Mouse (Mus musculus) fat pad, adult 2 months (tissue): ENCODE measurements at regions not wholly inside any gene's neighbourhood (a gene's known extent, or its start where the extent isn't known, plus 50 kb on each side); places are given as distances from the start of the nearest gene placed in this dataset.

Experiments
- DNase-seq: peaks from one replicate; pipeline ENCODE4 v3.0.0-alpha.2; 2011; ENCODE audit warnings: low read depth, low spot score; ENCODE audit errors: extremely low read depth

DNA sequence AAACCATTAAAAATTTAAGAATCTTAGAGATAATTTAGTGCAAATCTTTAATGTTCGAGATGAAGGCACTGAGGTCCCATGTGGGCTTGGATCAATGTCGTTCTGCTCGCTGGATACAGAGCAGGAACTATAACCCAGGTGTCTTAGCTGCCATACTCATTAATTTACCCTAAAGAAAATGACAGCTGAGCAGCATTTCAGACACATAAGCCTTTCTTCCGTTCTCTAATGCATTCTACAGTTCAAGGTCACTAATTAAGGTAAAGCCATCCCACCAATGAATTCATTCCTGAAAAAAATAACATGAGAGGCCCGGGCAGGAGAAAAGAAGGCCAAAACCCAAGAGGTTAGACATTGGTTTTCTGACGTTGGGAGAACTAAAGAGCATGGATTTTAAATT is 670.3 kb downstream of the Basp1 start:
- no peak for DNase-seq

- DNase-seq = no peak
Measured at GRCm38 (mm10) chr15:24725170-24725569, 688.4 kb downstream of the Basp1 start.

DNA sequence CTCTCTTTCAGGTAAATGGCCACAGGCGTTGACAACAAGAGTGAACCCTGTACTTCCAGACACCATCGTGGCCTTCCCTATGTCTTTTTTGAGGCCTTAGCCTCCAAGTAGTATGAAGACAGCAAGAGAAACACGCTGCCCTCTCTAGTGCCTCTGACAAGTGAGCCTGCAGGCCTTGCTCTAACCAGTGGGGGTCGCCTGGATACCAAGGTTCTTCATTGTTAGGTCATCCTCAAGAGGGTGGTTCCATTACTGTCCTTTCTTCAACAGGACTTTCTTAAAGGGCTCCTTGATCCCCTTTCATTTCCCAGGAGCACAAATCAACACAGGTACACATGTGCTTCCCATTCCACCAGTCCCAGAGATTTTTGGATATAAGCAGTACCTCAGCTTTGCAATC is 688.9 kb downstream of the Basp1 start:
- no peak for DNase-seq

- DNase-seq = no peak
Measured at GRCm38 (mm10) chr15:24720346-24720745, 693.2 kb downstream of the Basp1 start.

DNA sequence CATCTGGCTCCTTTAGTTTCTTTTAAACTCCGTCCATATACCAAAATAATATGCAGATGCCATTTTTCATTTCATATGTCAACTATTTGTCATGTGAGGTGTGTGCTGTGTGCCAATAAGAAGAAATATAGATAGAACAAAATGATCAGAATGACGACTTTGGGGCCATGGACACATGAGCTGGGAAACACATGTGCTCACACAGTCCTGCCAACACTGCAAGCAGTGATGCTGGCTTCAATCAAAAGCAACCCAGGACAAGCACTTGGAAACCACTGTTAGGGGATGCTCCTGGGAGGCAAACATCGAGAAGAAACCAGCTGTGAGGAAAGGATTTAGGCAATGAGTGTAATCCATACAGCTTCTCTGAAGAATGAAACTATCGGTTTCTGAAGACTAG is 731.4 kb downstream of the Basp1 start:
- no peak for DNase-seq

DNA sequence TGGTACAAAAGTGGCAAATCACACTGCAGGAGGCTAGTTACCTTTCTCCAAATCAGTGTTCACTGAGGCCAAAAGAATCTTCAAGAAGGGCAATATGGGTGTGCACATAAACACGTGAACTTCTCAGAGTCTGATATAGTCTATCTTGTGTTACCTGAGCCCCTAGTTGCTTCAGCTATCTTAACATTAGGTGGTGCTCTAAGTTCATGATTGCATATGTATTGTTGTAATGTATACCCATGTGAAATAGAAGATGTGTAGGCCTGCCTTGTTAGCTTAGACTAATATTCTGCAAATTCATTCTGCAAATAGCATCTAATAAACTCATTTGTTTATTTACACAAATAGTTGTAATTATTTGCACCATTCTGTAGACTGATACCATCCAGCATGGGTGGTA is 764.6 kb downstream of the Basp1 start:
- no peak for DNase-seq

DNA sequence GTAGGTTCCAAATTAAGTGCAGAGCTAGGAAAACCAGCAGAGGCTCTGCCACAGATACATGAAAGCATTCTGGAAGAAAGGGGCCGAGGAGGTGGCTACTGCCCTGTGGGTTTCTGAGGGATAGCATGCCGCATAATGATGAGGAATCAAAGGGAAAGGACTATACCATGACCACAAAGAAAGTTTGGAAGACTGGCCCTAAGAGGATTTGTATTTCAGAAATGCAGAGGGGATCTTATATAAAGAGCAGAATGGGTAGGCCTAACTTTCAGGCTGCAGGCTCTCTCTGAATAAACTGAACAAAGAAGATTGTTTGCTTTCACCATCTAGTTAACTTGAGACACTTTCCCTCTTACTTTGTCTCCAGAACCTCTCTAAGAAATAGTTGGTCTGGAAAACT is 777.9 kb downstream of the Basp1 start:
- DNase-seq = no peak

GRCm38 (mm10) chr15:24596242-24596641 is 817.3 kb downstream of the Basp1 start:
- no peak for DNase-seq

DNA sequence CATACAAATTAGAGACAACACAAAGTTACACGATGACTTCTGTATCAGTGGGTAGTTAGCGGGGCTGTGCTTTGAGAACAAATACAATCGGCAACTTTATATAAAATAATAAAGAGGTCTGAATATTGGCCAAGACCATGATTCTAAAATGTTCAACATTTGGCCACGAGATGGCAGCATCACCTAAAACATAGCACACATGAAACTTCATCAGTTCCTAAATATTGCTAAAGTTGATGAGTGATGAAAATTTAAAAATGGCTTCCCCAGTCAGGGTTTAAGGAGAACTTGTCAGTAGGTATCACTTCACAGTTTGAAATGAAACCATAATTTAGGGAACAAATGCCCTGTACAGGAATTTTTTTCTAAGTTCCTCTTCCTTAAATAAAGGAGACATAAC is 824.6 kb downstream of the Basp1 start:
- no peak for DNase-seq

DNA sequence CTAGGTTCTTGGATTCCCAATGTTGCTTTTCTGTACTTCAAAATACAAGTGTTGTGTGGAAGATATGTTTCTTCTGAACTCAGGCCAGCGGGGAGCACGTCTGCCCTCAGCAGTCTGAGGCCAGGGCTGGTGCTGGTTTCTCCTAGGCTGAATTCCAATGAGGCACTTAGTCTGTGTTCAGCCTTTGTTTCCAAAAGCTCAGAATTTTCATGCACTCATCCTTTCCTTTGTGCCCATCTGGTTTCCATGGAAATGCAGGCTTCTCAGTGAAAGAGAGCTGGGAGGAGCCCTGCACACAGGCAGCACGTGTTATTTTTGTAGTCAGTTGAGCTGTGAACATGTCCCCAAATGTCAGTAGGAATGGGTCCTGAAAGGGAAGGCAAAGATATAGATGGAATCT is 846.6 kb downstream of the Basp1 start:
- DNase-seq = no peak

DNA sequence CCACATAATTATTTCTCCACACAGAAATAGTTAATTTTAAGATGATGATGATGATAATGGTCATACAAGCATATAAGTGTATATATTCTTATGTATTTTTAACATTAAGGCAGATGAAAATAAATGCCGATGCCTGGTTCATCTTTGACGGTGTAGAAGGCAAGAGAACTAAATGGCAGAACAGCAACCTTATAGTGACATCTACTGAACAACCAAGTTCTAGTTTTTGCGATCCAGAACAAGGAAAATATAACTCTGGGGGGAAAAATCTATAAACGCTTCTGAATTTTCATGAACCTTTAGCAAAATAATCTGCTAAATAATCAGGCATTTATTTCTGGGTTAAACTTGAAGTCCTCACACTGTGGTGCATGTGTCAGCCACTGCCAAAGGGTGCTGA is 856.8 kb downstream of the Basp1 start:
- DNase-seq = no peak

DNA sequence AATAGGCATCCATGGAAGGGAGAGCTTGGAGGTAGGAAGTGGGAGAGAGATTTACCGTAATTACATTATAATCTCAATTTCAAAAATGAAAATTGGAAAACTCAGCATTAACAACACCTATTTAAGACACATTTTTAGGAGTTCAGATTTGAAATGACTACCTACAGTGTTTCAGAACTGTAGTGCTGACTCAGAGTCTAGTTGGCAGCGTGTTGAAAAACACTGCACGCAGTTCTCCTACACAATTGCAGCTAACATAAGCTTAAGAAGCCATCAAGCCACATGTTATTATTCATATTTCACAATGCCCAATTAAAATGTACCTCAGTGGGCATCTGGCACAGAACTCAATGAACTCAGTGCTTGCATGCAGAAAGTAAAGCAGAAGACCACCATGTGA is 863.5 kb downstream of the Basp1 start:
- no peak for DNase-seq

GRCm38 (mm10) chr15:24530065-24530464 is 883.5 kb downstream of the Basp1 start:
- no peak for DNase-seq

DNA sequence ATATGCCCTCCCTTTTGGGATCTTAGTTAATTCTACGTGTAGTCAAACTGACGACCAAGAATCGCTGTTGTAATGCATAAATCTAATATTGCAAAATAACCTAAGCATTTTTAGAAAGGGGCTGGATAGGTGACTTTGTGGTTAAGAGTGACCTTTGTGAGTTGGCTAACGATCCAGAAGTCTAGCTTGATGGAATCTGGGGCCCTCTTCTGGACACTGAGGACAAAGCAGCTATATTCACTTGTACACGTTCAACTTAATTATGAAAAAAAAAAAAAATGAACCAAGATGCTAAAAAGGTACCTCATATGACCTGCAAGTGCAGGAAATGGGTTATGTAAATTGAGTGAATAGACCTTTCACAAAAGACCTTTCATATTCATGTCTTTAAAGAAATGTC is 886.2 kb downstream of the Basp1 start:
- DNase-seq = no peak

GRCm38 (mm10) chr15:24513926-24514325 is 899.6 kb downstream of the Basp1 start:
- no peak for DNase-seq

- DNase-seq = no peak
Measured at GRCm38 (mm10) chr15:24501907-24502559, 911.5 kb downstream of the Basp1 start.

DNA sequence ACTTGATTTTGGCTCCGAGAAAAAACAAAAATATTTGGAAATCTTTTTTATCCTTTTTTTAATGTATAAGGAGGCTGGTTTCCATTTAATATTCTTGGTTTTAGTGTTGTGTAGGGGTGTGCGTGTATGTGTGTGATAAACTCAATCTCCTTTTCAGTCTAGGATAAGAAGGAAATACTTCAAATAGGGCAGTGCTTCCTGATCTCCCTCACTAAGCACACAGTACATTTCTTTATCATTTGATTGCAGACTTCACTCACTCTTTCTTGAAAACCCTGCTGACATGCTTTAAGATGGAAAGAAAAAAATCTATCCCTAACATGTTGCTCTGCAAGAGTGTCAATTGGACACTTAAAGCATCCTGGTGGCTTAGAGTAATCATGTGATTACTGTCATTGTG is 927.3 kb downstream of the Basp1 start:
- no peak for DNase-seq

DNA sequence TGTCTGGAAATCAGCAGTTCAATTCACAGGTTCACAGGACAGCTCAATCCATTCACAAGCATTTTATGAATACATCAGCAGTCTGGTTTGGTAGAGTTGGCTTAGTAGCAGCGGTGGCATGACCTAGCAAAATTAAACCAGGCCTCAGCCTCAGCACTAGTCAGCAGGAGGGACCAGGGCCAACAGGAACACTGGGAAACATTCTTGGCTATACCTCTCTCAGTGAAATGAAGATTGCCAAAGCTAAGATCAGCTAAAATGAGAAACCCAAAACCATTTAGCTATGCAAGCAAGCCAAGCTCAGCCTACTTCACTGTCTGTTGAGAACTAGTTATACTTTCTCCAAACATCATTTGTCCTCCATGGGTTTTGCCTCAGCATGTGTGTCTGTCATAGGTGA is 945.3 kb downstream of the Basp1 start:
- no peak for DNase-seq

DNA sequence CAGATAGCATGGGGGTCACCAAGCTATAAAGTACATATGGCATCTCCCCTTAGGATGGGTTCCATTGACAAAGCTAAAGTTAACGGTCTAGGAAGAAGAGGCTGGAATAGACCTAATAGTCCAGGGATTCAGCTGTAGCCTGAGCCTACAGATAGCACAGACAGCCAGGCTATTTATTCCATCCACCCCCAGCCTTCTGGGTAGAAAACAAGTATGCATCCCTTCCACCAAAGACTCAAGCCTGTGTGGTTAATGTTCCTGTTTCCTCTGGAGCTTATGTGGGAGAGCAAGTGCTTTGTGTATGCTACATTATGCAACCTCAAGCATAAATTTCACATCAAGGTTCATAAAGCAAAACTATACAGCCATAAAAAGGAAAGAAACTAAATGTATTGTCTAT is 955.8 kb downstream of the Basp1 start:
- no peak for DNase-seq

GRCm38 (mm10) chr15:24433083-24433482 is 980.5 kb downstream of the Basp1 start:
- no peak for DNase-seq

DNA sequence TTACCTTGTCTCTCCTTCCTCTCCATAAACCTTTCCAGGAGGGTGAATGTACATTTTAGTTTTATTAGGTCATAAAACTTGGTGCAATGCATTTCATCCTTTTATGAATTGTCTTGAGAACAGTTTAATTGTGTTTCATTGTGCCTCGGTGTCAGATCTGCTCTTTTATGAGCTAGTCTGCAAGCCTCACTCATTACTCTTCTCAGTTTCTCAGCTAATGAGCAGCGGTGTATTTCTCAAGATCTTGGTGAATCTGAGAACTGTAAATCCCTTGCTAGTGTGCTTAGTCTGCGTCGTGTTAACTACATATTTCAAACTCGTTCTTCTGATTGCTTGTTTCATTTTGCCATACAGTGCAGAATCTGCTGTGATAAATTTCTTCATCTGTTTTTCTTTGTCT is 984.4 kb downstream of the Basp1 start:
- DNase-seq = no peak

GRCm38 (mm10) chr15:24422333-24422942 is 991.1 kb downstream of the Basp1 start:
- no peak for DNase-seq

- DNase-seq = no peak
Measured at GRCm38 (mm10) chr15:24419736-24420135, 993.8 kb downstream of the Basp1 start.
